Mouse (Mus musculus) MEL (cell line): ENCODE results near the gene Tspan2. TPM values are rescaled to one million over a fixed set of nuclear protein-coding genes. Genes with fewer than 3 reads are reported as not detected.

ENCODE experiments used
- DNase-seq: peaks from one replicate; pipeline ENCODE4 v3.0.0; 2011; ENCODE audit warnings: low read depth, low spot score
- H3K27ac ChIP-seq: 2 replicates; pipeline ENCODE4 v1.5.1; 2012; ENCODE audit warnings: low read depth, mild to moderate bottlenecking, control low read depth, low read length, moderate library complexity; ENCODE audit not compliant: control insufficient read depth
- H3K27me3 ChIP-seq, 2 experiments: fragments of 150-350 bp in 1 of 2; sonication (generic) in 1 of 2; 2 replicates each; pipeline ENCODE4 v1.6.1; 2012; ENCODE audit warnings: low read length in 2 of 2, mild to moderate bottlenecking in 2 of 2, improper control_type of control experiment in 1 of 2, moderate library complexity in 1 of 2; ENCODE audit not compliant: insufficient read depth in 2 of 2, control insufficient read depth in 1 of 2
- H3K36me3 ChIP-seq, 2 experiments: 2 replicates each; pipeline ENCODE4 v1.6.1; 2012 to 2014; ENCODE audit warnings: low read length in 2 of 2, improper control_type of control experiment in 1 of 2, inconsistent platforms in 1 of 2, mild to moderate bottlenecking in 1 of 2; ENCODE audit not compliant: insufficient read depth in 2 of 2, control insufficient read depth in 1 of 2
- H3K4me1 ChIP-seq, 2 experiments: fragments of 150-350 bp in 1 of 2; sonication (generic) in 1 of 2; 2 replicates each; pipeline ENCODE4 v1.6.1; 2012; ENCODE audit warnings: low read length in 2 of 2, improper control_type of control experiment in 1 of 2, mild to moderate bottlenecking in 1 of 2; ENCODE audit not compliant: insufficient read depth in 2 of 2, control insufficient read depth in 1 of 2
- H3K4me3 ChIP-seq, 2 experiments: fragments of 150-350 bp in 1 of 2; sonication (generic) in 1 of 2; 2 replicates each; pipeline ENCODE4 v1.5.1; 2012; ENCODE audit warnings: low read depth in 2 of 2, low read length in 2 of 2, mild to moderate bottlenecking in 2 of 2, moderate library complexity in 2 of 2, control low read depth in 1 of 2, improper control_type of control experiment in 1 of 2; ENCODE audit not compliant: control insufficient read depth in 1 of 2, insufficient read depth in 1 of 2
- H3K79me2 ChIP-seq: 2 replicates; pipeline ENCODE4 v1.6.1; 2012; ENCODE audit warnings: mild to moderate bottlenecking, low read length, moderate library complexity; ENCODE audit not compliant: control insufficient read depth, poor library complexity, insufficient read depth
- H3K9ac ChIP-seq: 2 replicates; pipeline ENCODE4 v1.6.1; 2012; ENCODE audit warnings: low read depth, mild to moderate bottlenecking, control low read depth, low read length, moderate library complexity; ENCODE audit not compliant: control insufficient read depth, poor library complexity, severe bottlenecking
- H3K9me3 ChIP-seq: fragments of 150-350 bp; sonication (generic); replicated peaks from 2 replicates; pipeline ENCODE4 v1.6.1; 2012; ENCODE audit warnings: mild to moderate bottlenecking, low read length, improper control_type of control experiment, moderate library complexity; ENCODE audit not compliant: insufficient read depth
- BHLHE40 ChIP-seq: IDR thresholded peaks from 2 replicates; pipeline ENCODE4 v1.6.1; 2012; ENCODE audit warnings: low read depth, mild to moderate bottlenecking, inconsistent platforms, low read length, improper control_type of control experiment, borderline replicate concordance
- CTCF ChIP-seq, 3 experiments: IDR thresholded peaks in 2 of 3; conservative IDR thresholded peaks in 1 of 3; 2 replicates each; pipeline ENCODE4 v1.5.1; 2011 to 2012; ENCODE audit warnings: low read length in 3 of 3, low read depth in 2 of 3, mild to moderate bottlenecking in 2 of 3, improper control_type of control experiment in 1 of 3, inconsistent platforms in 1 of 3, mixed read lengths in 1 of 3, moderate library complexity in 1 of 3; ENCODE audit not compliant: control insufficient read depth in 1 of 3, insufficient read depth in 1 of 3, poor library complexity in 1 of 3, severe bottlenecking in 1 of 3
- E2F4 ChIP-seq: IDR thresholded peaks from 2 replicates; pipeline ENCODE4 v1.6.1; 2011; ENCODE audit warnings: low read depth, low read length, improper control_type of control experiment, borderline replicate concordance
- ELF1 ChIP-seq: IDR thresholded peaks from 2 replicates; pipeline ENCODE4 v1.6.1; 2014; ENCODE audit warnings: low read depth, mild to moderate bottlenecking, inconsistent platforms, low read length, improper control_type of control experiment, moderate library complexity
- GATA1 ChIP-seq: IDR thresholded peaks from 2 replicates; pipeline ENCODE4 v1.6.1; 2011; ENCODE audit warnings: low read depth, low read length, improper control_type of control experiment
- JUND ChIP-seq: IDR thresholded peaks from 2 replicates; pipeline ENCODE4 v1.6.1; 2011; ENCODE audit warnings: low read depth, mild to moderate bottlenecking, improper control_type of control experiment, low read length
- MAZ ChIP-seq: IDR thresholded peaks from 2 replicates; pipeline ENCODE4 v1.6.1; 2012; ENCODE audit warnings: low read depth, mild to moderate bottlenecking, inconsistent platforms, low read length, improper control_type of control experiment
- MXI1 ChIP-seq: IDR thresholded peaks from 2 replicates; pipeline ENCODE4 v1.6.1; 2011; ENCODE audit warnings: mild to moderate bottlenecking, low read depth, low read length, improper control_type of control experiment
- MYC ChIP-seq: IDR thresholded peaks from 2 replicates; pipeline ENCODE4 v1.6.1; 2011; ENCODE audit warnings: low read depth, mild to moderate bottlenecking, low read length, improper control_type of control experiment, moderate library complexity
- POLR2AphosphoS5 ChIP-seq: IDR thresholded peaks from 2 replicates; pipeline ENCODE4 v1.6.1; 2012; ENCODE audit warnings: low read depth, borderline replicate concordance, mild to moderate bottlenecking, inconsistent platforms, low read length, moderate library complexity, mixed read lengths
- RCOR1 ChIP-seq: IDR thresholded peaks from 2 replicates; pipeline ENCODE4 v1.6.1; 2012; ENCODE audit warnings: low read depth, mild to moderate bottlenecking, inconsistent platforms, low read length, improper control_type of control experiment
- TBP ChIP-seq: IDR thresholded peaks from 2 replicates; pipeline ENCODE4 v1.8.0; 2011; ENCODE audit warnings: low read depth, low read length, improper control_type of control experiment
- TCF12 ChIP-seq: IDR thresholded peaks from 2 replicates; pipeline ENCODE4 v1.6.1; 2014; ENCODE audit warnings: low read depth, mild to moderate bottlenecking, inconsistent platforms, low read length, improper control_type of control experiment, moderate library complexity
- UBTF ChIP-seq: IDR thresholded peaks from 2 replicates; pipeline ENCODE4 v1.6.1; 2012; ENCODE audit warnings: low read depth, mild to moderate bottlenecking, inconsistent platforms, low read length, improper control_type of control experiment, moderate library complexity, borderline replicate concordance; ENCODE audit not compliant: insufficient read depth
- USF2 ChIP-seq, 2 experiments: IDR thresholded peaks; 2 replicates each; pipeline ENCODE4 v1.6.1; 2011 to 2012; ENCODE audit warnings: improper control_type of control experiment in 2 of 2, low read length in 2 of 2, borderline replicate concordance in 1 of 2, inconsistent platforms in 1 of 2, low read depth in 1 of 2, mild to moderate bottlenecking in 1 of 2; ENCODE audit not compliant: insufficient read depth in 1 of 2
- ZC3H11A ChIP-seq: IDR thresholded peaks from 2 replicates; pipeline ENCODE4 v1.6.1; 2012; ENCODE audit warnings: low read depth, mild to moderate bottlenecking, inconsistent platforms, low read length, improper control_type of control experiment
- ZMIZ1 ChIP-seq: IDR thresholded peaks from 2 replicates; pipeline ENCODE4 v1.6.1; 2012; ENCODE audit warnings: low read depth, mild to moderate bottlenecking, inconsistent platforms, low read length, improper control_type of control experiment, moderate library complexity
- polyA plus RNA-seq, 2 experiments: library from polyadenylated mRNA; stranded (reverse) in 1 of 2; unstranded in 1 of 2; fragments of >175 nt in 1 of 2; fragments of >200 nt in 1 of 2; gene quantifications; 2 replicates each; pipeline versions ENCODE4 v1.2.1 to v1.2.4; 2012; ENCODE audit warnings: low replicate concordance in 2 of 2, low read depth in 1 of 2; ENCODE audit not compliant: insufficient read length in 2 of 2, insufficient read depth in 1 of 2, missing spikeins in 1 of 2
- total RNA-seq: library from RNA; depleted of rRNA; stranded (reverse); fragments of 300-350 nt; gene quantifications from 2 replicates; pipeline ENCODE4 v1.2.3, GENCODE M21; 2012

The Tspan2 gene
- total and polyA plus RNA-seq, 3 experiments, result not detected

DNA sequence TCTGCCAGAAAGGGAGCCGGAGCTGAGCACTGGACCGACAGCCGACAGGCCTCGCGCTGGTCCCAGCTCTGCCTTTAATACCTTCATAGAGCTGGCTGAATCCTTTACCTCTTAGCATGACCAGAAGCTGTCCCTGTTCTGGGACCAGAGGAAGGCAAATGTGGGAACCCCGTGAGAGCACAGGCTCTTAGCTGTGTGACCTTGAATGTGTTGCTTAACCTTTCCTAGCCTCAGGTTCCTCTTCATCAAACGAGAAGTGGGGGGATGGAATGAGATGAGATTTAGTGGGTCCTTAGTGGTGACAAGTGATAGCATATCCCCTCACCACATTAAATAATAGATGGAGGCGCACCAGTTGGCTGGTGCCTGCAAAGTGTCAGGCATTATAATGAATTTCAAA, 18.5 kb upstream of the Tspan2 start:
- no peaks in the 10 kb centered on the region for H3K9me3 ChIP-seq
- no peak overlapping the region for H3K27ac ChIP-seq
- peaks cover 0 to 3% of the 10 kb centered on the region in 2 experiments; a peak in 1 of 4 replicates for H3K4me1 ChIP-seq
- H3K79me2 ChIP-seq, result no peaks in the 10 kb centered on the region
- peak; percentile 5 for DNase-seq
- no peak for TF ChIP-seq MAZ
- TF ChIP-seq TBP, result no peak
- TF ChIP-seq ZMIZ1, result no peak
- no peak for TF ChIP-seq CTCF (IDR thresholded peaks at IDR 0.05 in 2 of 3, conservative IDR thresholded peaks at IDR 0.05 in 1 of 3; ENCODE audit: control insufficient read depth in 1 of 3, insufficient read depth in 1 of 3, low read depth in 2 of 3, low read length in 3 of 3, poor library complexity in 1 of 3, severe bottlenecking in 1 of 3)
- TF ChIP-seq TCF12, result no peak
- TF ChIP-seq MXI1, result no peak
- TF ChIP-seq E2F4, result no peak
- TF ChIP-seq UBTF, result no peak
- no peak for TF ChIP-seq RCOR1
- TF ChIP-seq JUND, result no peak
- TF ChIP-seq USF2 (IDR thresholded peaks at IDR 0.05; ENCODE audit: borderline replicate concordance in 1 of 2, insufficient read depth in 1 of 2, low read depth in 1 of 2, low read length in 2 of 2), result no peak
- no peak for TF ChIP-seq ELF1
- TF ChIP-seq POLR2AphosphoS5, result no peak
- TF ChIP-seq ZC3H11A, result no peak
- no peak for TF ChIP-seq BHLHE40
- no peak for TF ChIP-seq GATA1
- TF ChIP-seq MYC, result no peak
- peak overlapping the region; percentile 57; the same call in 1 of the 2 replicates for H3K9ac ChIP-seq
- H3K27me3 ChIP-seq, result no peaks in the 10 kb centered on the region
- peaks cover 0 to 3% of the 10 kb centered on the region in 2 experiments; a peak in 1 of 4 replicates for H3K36me3 ChIP-seq
- peak overlapping the region; percentile 56 to 59; a peak in 3 of 4 replicates for H3K4me3 ChIP-seq

DNA sequence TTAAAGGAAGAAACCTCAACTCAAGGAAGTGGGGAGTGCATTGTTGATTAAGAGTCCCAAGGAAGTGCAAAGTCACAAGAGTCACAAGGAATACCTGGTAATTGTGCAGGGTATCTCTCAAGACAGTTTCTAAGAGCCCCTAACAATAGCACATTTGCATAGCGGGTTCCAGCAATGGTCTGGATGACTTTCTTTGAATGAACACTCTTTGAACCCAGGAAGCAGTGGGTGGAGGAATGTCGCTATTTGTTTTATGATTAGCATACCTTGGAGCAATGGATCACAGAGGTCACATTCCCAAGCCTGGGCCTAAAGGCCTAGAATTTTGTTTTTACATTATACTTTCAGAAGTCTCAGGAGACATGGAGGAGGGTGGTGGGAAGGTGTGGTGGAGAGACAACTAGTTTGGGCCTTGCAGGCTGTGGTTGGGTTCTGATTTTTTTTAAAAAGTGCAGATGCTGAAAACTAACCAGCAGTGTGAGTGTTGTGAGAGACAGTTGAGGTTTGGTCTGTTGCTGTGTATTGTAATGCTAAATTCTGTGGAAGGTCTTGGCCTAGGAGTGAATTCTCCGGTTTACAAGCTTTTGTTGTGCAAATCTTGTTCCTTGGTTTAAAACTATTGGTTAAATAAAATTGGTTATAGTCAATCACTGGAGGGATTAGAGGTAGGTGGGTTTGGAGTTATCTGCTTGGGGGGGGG, 16.6 kb upstream of the Tspan2 start:
- Histone ChIP-seq H3K27ac (no peak overlapping the region), H3K9ac (no peak overlapping the region), H3K9me3 (no peaks in the 10 kb centered on the region), H3K4me1 (peaks cover 0 to 3% of the 10 kb centered on the region in 2 experiments; a peak in 1 of 4 replicates), H3K79me2 (no peaks in the 10 kb centered on the region), H3K27me3 (no peaks in the 10 kb centered on the region), H3K4me3 (no peak overlapping the region), H3K36me3 (peaks cover 0 to 3% of the 10 kb centered on the region in 2 experiments; a peak in 1 of 4 replicates)
- no peak for TF ChIP-seq MXI1
- DNase-seq, result no peak
